Mouse (Mus musculus) heart, embryonic 10.5 days (tissue): ENCODE data around the gene Pram1. TPM values are rescaled to one million over a fixed set of nuclear protein-coding genes. Genes with fewer than 3 reads are reported as not detected.
"Not testable (repeated sequence)": the region's sequence is repeated elsewhere in the genome, so short reads cannot be mapped to it uniquely, and the experiment has no call there.

ENCODE experiments used
- DNase-seq: peaks from one replicate; pipeline ENCODE4 v3.0.0-alpha.2; 2017; ENCODE audit warnings: low spot score
- H3K27ac ChIP-seq: fragments of 300-500 bp; sonication (generic); 2 replicates; pipeline ENCODE4 v1.5.1; 2016; ENCODE audit warnings: mild to moderate bottlenecking
- H3K27me3 ChIP-seq: fragments of 300-500 bp; sonication (generic); 2 replicates; pipeline ENCODE4 v1.6.1; 2016; ENCODE audit warnings: mild to moderate bottlenecking; ENCODE audit not compliant: poor library complexity, insufficient read depth, severe bottlenecking
- H3K36me3 ChIP-seq: fragments of 300-500 bp; sonication (generic); 2 replicates; pipeline ENCODE4 v1.6.1; 2016; ENCODE audit warnings: mild to moderate bottlenecking, moderate library complexity
- H3K4me1 ChIP-seq: fragments of 300-500 bp; sonication (generic); 2 replicates; pipeline ENCODE4 v1.6.1; 2016; ENCODE audit warnings: mild to moderate bottlenecking
- H3K4me3 ChIP-seq: fragments of 300-500 bp; sonication (generic); 2 replicates; pipeline ENCODE4 v1.5.1; 2016; ENCODE audit warnings: mild to moderate bottlenecking, moderate library complexity
- H3K9me3 ChIP-seq: fragments of 300-500 bp; sonication (generic); 2 replicates; pipeline ENCODE4 v1.6.1; 2016; ENCODE audit warnings: mild to moderate bottlenecking, moderate library complexity
- WGBS: fragments of 180-500 bp; shearing (Covaris S2); methylation state at CpG from one replicate; pipeline ENCODE4 v1.1.7; 2016; 5-methylcytosine and 5-hydroxymethylcytosine counted together
- polyA plus RNA-seq: library from polyadenylated mRNA; unstranded; fragments of >200 nt; fragmentation: Nextera tagmentation; extraction: Ambion mirVana; gene quantifications from 2 replicates; pipeline ENCODE4 v1.2.1, GENCODE M21; 2016

The Pram1 gene
- polyA plus RNA-seq, result 0.33 and 0.44 TPM in 2 replicates

- Histone ChIP-seq H3K27me3 (no peaks in the 10 kb centered on the region), H3K4me1 (peaks cover 9% of the 10 kb centered on the region), H3K27ac (no peak within 1 kb of the TSS), H3K4me3 (no peak within 1 kb of the TSS), H3K9me3 (no peaks in the 10 kb centered on the region), H3K36me3 (peaks cover 39% of the 10 kb centered on the region)
- no peak for DNase-seq
- WGBS, result 84% methylated on average over 4 of the region's 4 CpGs
Measured at GRCm38 (mm10) chr17:33637516-33638276, at the start of gene Pram1. TSS of gene Pram1 (plus strand) at chr17:33638056.

- Histone ChIP-seq H3K9me3 (peaks cover 13% of the 10 kb centered on the region; the same call in 1 of the 2 replicates), H3K4me1 (no peaks in the 10 kb centered on the region), H3K4me3 (no peak overlapping the region), H3K27ac (no peak overlapping the region), H3K36me3 (no peaks in the 10 kb centered on the region), H3K27me3 (no peaks in the 10 kb centered on the region)
- no peak for DNase-seq
Measured at GRCm38 (mm10) chr17:33597271-33597670, 40.6 kb upstream of the Pram1 start.

DNA sequence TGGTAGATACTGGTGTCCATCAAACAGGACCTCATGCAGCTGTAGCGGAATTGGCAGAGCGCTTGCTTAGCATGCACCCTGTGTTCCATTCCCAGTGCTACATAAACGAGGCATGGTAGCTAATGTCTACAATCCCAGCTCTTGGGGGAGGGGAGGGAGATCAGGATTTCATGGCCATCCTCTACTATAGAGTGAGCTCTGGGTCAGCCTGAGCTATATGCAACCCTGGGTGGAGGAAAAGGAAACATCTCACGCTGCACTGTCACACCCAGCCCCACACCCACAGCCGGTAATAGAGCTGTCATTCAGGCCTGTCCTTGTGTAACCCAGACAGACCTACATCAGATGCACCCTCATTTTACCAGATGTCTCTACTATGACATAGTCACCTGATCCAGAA lies 39.4 kb upstream of the Pram1 start:
- WGBS, result 93% methylated on average over 5 of the region's 5 CpGs
- no peaks in the 10 kb centered on the region for H3K27me3 ChIP-seq
- no peaks in the 10 kb centered on the region for H3K36me3 ChIP-seq
- H3K4me3 ChIP-seq, result no peak overlapping the region
- H3K9me3 ChIP-seq, result peaks cover 13% of the 10 kb centered on the region; the same call in 1 of the 2 replicates
- no peak for DNase-seq
- no peak overlapping the region for H3K27ac ChIP-seq
- H3K4me1 ChIP-seq, result no peaks in the 10 kb centered on the region

DNA sequence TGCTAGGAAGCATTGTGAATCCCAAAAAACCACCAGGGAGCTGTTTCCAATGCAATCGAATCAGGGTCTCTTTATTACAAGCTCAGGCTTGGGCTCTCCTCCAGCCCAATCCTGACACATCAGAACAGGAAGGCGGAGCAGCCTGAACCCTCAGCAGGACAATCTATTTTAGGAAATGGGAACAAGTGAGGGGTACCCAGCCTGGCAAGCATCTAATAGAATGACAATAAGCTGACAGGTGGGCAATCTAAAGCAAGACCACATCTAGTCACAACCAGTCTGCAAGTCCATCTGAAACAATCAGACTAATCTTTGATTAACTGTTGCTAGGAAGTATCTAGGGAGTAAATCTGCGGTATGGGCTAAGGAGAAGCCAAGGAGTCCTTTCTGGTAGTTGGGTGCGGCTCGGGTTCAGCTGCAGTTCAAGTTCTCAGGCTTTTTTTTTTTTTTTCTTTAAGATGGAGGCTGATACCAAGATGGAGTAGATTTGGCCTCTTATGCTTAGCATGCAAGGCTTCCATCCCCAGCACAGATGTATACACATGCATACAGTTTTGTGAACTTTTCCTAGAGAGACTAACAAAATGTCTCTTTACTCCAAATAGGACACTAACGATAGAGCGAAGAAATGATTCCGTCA lies 37.9 kb upstream of the Pram1 start:
- Histone ChIP-seq H3K27ac (no peak overlapping the region), H3K4me1 (no peaks in the 10 kb centered on the region), H3K4me3 (no peak overlapping the region), H3K9me3 (peaks cover 13% of the 10 kb centered on the region; the same call in 1 of the 2 replicates), H3K27me3 (no peaks in the 10 kb centered on the region), H3K36me3 (no peaks in the 10 kb centered on the region)
- WGBS, result 83% methylated on average over 8 of the region's 8 CpGs
- no peak for DNase-seq

DNA sequence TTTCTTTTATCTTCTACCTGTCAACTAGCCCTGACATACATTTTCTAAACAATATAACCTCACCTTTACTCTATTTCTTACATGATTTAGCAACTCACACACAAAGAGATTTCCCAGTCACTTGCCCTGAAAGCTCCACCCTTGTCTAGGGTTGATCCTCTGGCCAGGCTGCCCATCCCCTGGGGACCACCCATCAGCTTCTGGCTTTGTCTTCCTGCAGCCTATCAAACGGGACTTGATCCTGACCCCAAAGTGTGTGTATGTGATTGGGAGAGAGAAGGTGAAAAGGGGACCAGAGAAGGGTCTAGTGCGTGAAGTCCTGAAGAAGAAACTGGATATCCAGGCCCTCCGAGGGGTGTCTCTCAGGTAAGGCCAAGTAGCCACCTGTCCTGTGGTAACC lies 37.0 kb upstream of the Pram1 start:
- Histone ChIP-seq H3K9me3 (peaks cover 13% of the 10 kb centered on the region; the same call in 1 of the 2 replicates), H3K36me3 (no peaks in the 10 kb centered on the region), H3K27me3 (no peaks in the 10 kb centered on the region), H3K27ac (no peak overlapping the region), H3K4me3 (no peak overlapping the region), H3K4me1 (no peaks in the 10 kb centered on the region)
- DNase-seq, result no peak
- 67% methylated on average over 3 of the region's 3 CpGs for WGBS

- Histone ChIP-seq H3K27ac (no peak overlapping the region), H3K27me3 (no peaks in the 10 kb centered on the region), H3K4me1 (no peaks in the 10 kb centered on the region), H3K9me3 (peaks cover 13% of the 10 kb centered on the region; the same call in 1 of the 2 replicates), H3K4me3 (no peak overlapping the region), H3K36me3 (no peaks in the 10 kb centered on the region)
- DNase-seq, result no peak
- 78% methylated on average over 12 of the region's 12 CpGs for WGBS
Measured at GRCm38 (mm10) chr17:33601947-33602346, 35.9 kb upstream of the Pram1 start.

GRCm38 (mm10) chr17:33607273-33607672 lies 30.6 kb upstream of the Pram1 start:
- Histone ChIP-seq H3K4me1 (0 out of 2 replicates have a peak, but pooled peaks cover 4% of the 10 kb centered on the region), H3K36me3 (no peaks in the 10 kb centered on the region), H3K27ac (0 out of 2 replicates have a peak overlapping the region, but pooled peaks have one; percentile 25), H3K27me3 (no peaks in the 10 kb centered on the region), H3K4me3 (no peak overlapping the region), H3K9me3 (no peaks in the 10 kb centered on the region)
- DNase-seq, result no peak
- 30% methylated on average over 2 of the region's 2 CpGs for WGBS

GRCm38 (mm10) chr17:33610548-33610947 lies 27.3 kb upstream of the Pram1 start:
- H3K36me3 ChIP-seq, result no peaks in the 10 kb centered on the region
- H3K4me1 ChIP-seq, result 0 out of 2 replicates have a peak, but pooled peaks cover 4% of the 10 kb centered on the region
- no peak overlapping the region for H3K27ac ChIP-seq
- H3K9me3 ChIP-seq, result no peaks in the 10 kb centered on the region
- no peaks in the 10 kb centered on the region for H3K27me3 ChIP-seq
- 81% methylated on average over 7 of the region's 7 CpGs for WGBS
- no peak for DNase-seq
- no peak overlapping the region for H3K4me3 ChIP-seq

GRCm38 (mm10) chr17:33613726-33614125 lies 24.1 kb upstream of the Pram1 start:
- H3K4me1 ChIP-seq, H3K27ac ChIP-seq, H3K4me3 ChIP-seq, DNase-seq, H3K27me3 ChIP-seq, H3K9me3 ChIP-seq, H3K36me3 ChIP-seq: not testable (repeated sequence)
- WGBS, result 79% methylated on average over 5 of the region's 5 CpGs

GRCm38 (mm10) chr17:33627281-33627680 lies 10.6 kb upstream of the Pram1 start:
- peak; percentile 24 for DNase-seq
- no peaks in the 10 kb centered on the region for H3K27me3 ChIP-seq
- H3K9me3 ChIP-seq, result no peaks in the 10 kb centered on the region
- H3K36me3 ChIP-seq, result peaks cover 14% of the 10 kb centered on the region
- H3K4me1 ChIP-seq, result peaks cover 13% of the 10 kb centered on the region
- no peak overlapping the region for H3K4me3 ChIP-seq
- WGBS, result 88% methylated on average over 3 of the region's 3 CpGs
- no peak overlapping the region for H3K27ac ChIP-seq

GRCm38 (mm10) chr17:33628621-33629486 lies 9.0 kb upstream of the Pram1 start, which contains the start of gene Zfp414:
TSS of gene Zfp414 (plus strand) at chr17:33629090.
- H3K9me3 ChIP-seq, result no peaks in the 10 kb centered on the region
- H3K36me3 ChIP-seq, result peaks cover 18% of the 10 kb centered on the region
- 3% methylated on average over 35 of the region's 35 CpGs for WGBS
- H3K27me3 ChIP-seq, result no peaks in the 10 kb centered on the region
- peak within 1 kb of the TSS; percentile 82 for H3K4me3 ChIP-seq
- peak within 1 kb of the TSS; percentile 99 for H3K27ac ChIP-seq
- H3K4me1 ChIP-seq, result peaks cover 13% of the 10 kb centered on the region
- peak; percentile 96 for DNase-seq

- Histone ChIP-seq H3K36me3 (peaks cover 22% of the 10 kb centered on the region), H3K4me1 (peaks cover 13% of the 10 kb centered on the region), H3K9me3 (no peaks in the 10 kb centered on the region), H3K27me3 (no peaks in the 10 kb centered on the region), H3K27ac (peak overlapping the region; percentile 99), H3K4me3 (peak overlapping the region; percentile 82)
- DNase-seq, result no peak
- 54% methylated on average over 12 of the region's 12 CpGs for WGBS
Measured at GRCm38 (mm10) chr17:33629487-33630125, 8.2 kb upstream of the Pram1 start.
